Mouse (Mus musculus) lung, adult 2 months (tissue): ENCODE results near the gene Plxnd1.

Experiments
- CTCF ChIP-seq: fragments of 200-500 bp; IDR thresholded peaks from 2 replicates; pipeline ENCODE4 v1.5.1; 2011; ENCODE audit warnings: mild to moderate bottlenecking, low read length, control low read depth; ENCODE audit not compliant: insufficient read depth
- POLR2A ChIP-seq: fragments of 200-500 bp; IDR thresholded peaks from 2 replicates; pipeline ENCODE4 v1.6.1; 2011; ENCODE audit warnings: low read depth, mild to moderate bottlenecking, control low read depth, low read length, borderline replicate concordance; ENCODE audit errors: extremely low read depth

- TF ChIP-seq CTCF, result no peak
- no peak for TF ChIP-seq POLR2A
Measured at GRCm38 (mm10) chr6:116031052-116031451, 36.2 kb upstream of the Plxnd1 start.
